Mouse (Mus musculus) telencephalon, adult 2 months (tissue): Measurements from ENCODE around the gene Igfbp6.
A peak's percentile ranks its signal among the peaks of the same experiment; 100 is the strongest.

Experiments used
- DNase-seq: peaks from one replicate; pipeline ENCODE4 v3.0.0-alpha.2; 2011; ENCODE audit warnings: low read depth, low spot score

Igfbp6 gene

GRCm38 (mm10) chr15:102144274-102144711 is at the start of gene Igfbp6:
TSS of gene Igfbp6 (plus strand) at chr15:102144362.
- no peak for DNase-seq

- DNase-seq: no peak
These were observed 49.2 kb upstream of the Igfbp6 start for GRCm38 (mm10) chr15:102094988-102095387.

GRCm38 (mm10) chr15:102097147-102097915 is 46.8 kb upstream of the Igfbp6 start:
- DNase-seq: no peak

- DNase-seq: no peak
These were observed 46.1 kb upstream of the Igfbp6 start for GRCm38 (mm10) chr15:102097991-102098555.

GRCm38 (mm10) chr15:102099260-102099659 is 44.9 kb upstream of the Igfbp6 start:
- no peak for DNase-seq

GRCm38 (mm10) chr15:102099771-102100160 is 44.4 kb upstream of the Igfbp6 start:
- DNase-seq: no peak

GRCm38 (mm10) chr15:102100161-102100981 is 43.8 kb upstream of the Igfbp6 start, which contains the start of gene Tns2:
TSS of gene Tns2 (plus strand) at chr15:102100413.
- DNase-seq: peak; percentile 43

- DNase-seq: no peak
These were observed 43.0 kb upstream of the Igfbp6 start for GRCm38 (mm10) chr15:102100996-102101671.

- DNase-seq: no peak
These were observed 42.3 kb upstream of the Igfbp6 start for GRCm38 (mm10) chr15:102101672-102102541.

- DNase-seq: no peak
These were observed 41.5 kb upstream of the Igfbp6 start for GRCm38 (mm10) chr15:102102548-102103121.

- no peak for DNase-seq
These were observed 40.7 kb upstream of the Igfbp6 start for GRCm38 (mm10) chr15:102103371-102103946.

- DNase-seq: no peak
These were observed 40.1 kb upstream of the Igfbp6 start for GRCm38 (mm10) chr15:102103947-102104555.

GRCm38 (mm10) chr15:102105360-102105759 is 38.8 kb upstream of the Igfbp6 start:
- DNase-seq: no peak

- DNase-seq: no peak
These were observed 38.1 kb upstream of the Igfbp6 start for GRCm38 (mm10) chr15:102105764-102106730.

GRCm38 (mm10) chr15:102106754-102107456 is 37.3 kb upstream of the Igfbp6 start:
- DNase-seq: no peak

GRCm38 (mm10) chr15:102107689-102108573 is 36.2 kb upstream of the Igfbp6 start:
- DNase-seq: no peak
